Mouse (Mus musculus) C2C12 (cell line): ENCODE results near the gene Helz.

ENCODE experiments used
- CEBPB ChIP-seq: IDR thresholded peaks from one replicate; pipeline ENCODE4 v1.6.1; 2011; ENCODE audit warnings: low read depth, mild to moderate bottlenecking, control low read depth, moderate library complexity
- CTCF ChIP-seq: IDR thresholded peaks from one replicate; pipeline ENCODE4 v1.5.1; 2011; ENCODE audit not compliant: control insufficient read depth, insufficient read depth, insufficient read length
- MYOD1 ChIP-seq: IDR thresholded peaks from one replicate; pipeline ENCODE4 v1.6.1; 2011; ENCODE audit warnings: low read depth; ENCODE audit not compliant: control insufficient read depth, insufficient read length
- MYOG ChIP-seq: IDR thresholded peaks from one replicate; pipeline ENCODE4 v1.6.1; 2011; ENCODE audit not compliant: control insufficient read depth, insufficient read length; ENCODE audit errors: extremely low read depth

DNA sequence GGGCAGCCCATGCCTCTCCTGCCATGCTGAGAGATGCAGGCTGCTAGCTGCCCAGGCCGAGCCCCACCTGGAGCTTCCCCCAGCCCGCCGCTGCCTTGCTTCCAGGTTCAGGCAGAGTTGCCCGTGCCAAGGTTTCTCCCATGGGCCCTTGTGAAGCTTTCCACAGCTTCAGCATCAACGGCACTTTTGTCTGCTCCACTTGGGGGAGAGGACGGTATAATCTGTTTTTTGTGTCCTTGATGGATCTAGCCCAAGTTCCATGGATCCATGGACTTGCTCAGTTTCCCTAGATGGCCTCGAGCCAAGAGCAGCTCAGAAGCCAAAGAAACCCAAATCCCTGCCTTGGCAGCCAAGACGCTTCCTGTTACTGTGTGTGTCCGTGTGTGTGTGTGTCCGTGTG is 34.7 kb upstream of the Helz start:
- TF ChIP-seq MYOG, result no peak
- TF ChIP-seq MYOD1, result no peak
- no peak for TF ChIP-seq CTCF
- TF ChIP-seq CEBPB, result no peak
